Mouse (Mus musculus) heart, postnatal 0 days (tissue): ENCODE results near the gene Slc35e3.

Source experiments
- CTCF ChIP-seq: IDR thresholded peaks from 2 replicates; pipeline ENCODE4 v1.5.1; 2016; ENCODE audit warnings: antibody characterized with exemption, control low read depth, low read depth
- EP300 ChIP-seq: IDR thresholded peaks from 2 replicates; pipeline ENCODE4 v1.6.1; 2016; ENCODE audit warnings: antibody characterized with exemption, low read depth

- TF ChIP-seq CTCF (no peak), EP300 (no peak)
Measured at GRCm38 (mm10) chr10:117780306-117780911, 34.2 kb upstream of the Slc35e3 start.
